38 mouse cellular contexts compared by ENCODE assay signal in genomic region chr4:155790021-155790489, GRCm38 (mm10). TPM values are rescaled to one million over a fixed set of nuclear protein-coding genes. Genes with fewer than 3 reads are reported as not detected.
DNase-seq lines count a peak whose midpoint lies in the region; ATAC-seq lines count a peak whose summit lies in the region.
"Had no signal": no experiment of that assay in that cellular context is flagged by ENCODE, and none has a peak within 500 bp of the region (broad histone marks: within the 10 kb centered on the region; RNA-seq: fewer than 3 reads in every experiment).

Gene Ankrd65 (plus strand): TSS chr4:155790439.

- 89% methylated on average over 3 of the region's 3 CpGs for WGBS in kidney, embryonic 16.5 days
- WGBS in stomach, embryonic 16.5 days: 87% methylated on average over 3 of the region's 3 CpGs

- peak within 1 kb of the TSS; percentile 38 for H3K4me2 ChIP-seq in kidney, embryonic 16.5 days (replicated peaks; ENCODE audit: low read depth, low read length)
- no peak within 1 kb of the TSS for H3K4me2 ChIP-seq in stomach, embryonic 16.5 days (ENCODE audit: low read depth, low read length)
- H3K4me2 ChIP-seq: forebrain, embryonic 12.5 days; heart, embryonic 13.5 days; limb, embryonic 12.5 days had no signal

- H3K36me3 ChIP-seq in kidney, embryonic 16.5 days (ENCODE audit: insufficient read depth, low read length): no peaks in the 10 kb centered on the region
- no peaks in the 10 kb centered on the region for H3K36me3 ChIP-seq in stomach, embryonic 16.5 days (ENCODE audit: control insufficient read depth, insufficient read depth, low read length)
- H3K36me3 ChIP-seq: forebrain, embryonic 12.5 days; heart, embryonic 13.5 days; limb, embryonic 12.5 days; liver, embryonic 15.5 days had no signal

- peak within 1 kb of the TSS; percentile 65 for H3K27ac ChIP-seq in kidney, embryonic 16.5 days (ENCODE audit: low read length)
- peak within 1 kb of the TSS; percentile 74 for H3K27ac ChIP-seq in stomach, embryonic 16.5 days (ENCODE audit: low read length)
- H3K27ac ChIP-seq: forebrain, embryonic 12.5 days; heart, adult 2 months; heart, embryonic 13.5 days; layer of hippocampus, adult 2 months; left cerebral cortex, adult 2 months; limb, embryonic 12.5 days; liver, embryonic 15.5 days; macrophage had no signal

- intact Hi-C loops in heart, postnatal 14 days (cut with DNase I): no loop called here

- no peak within 1 kb of the TSS for H3K9ac ChIP-seq in kidney, embryonic 16.5 days (replicated peaks; ENCODE audit: low read length)
- peak within 1 kb of the TSS; percentile 14; the same call in 1 of the 2 replicates for H3K9ac ChIP-seq in stomach, embryonic 16.5 days (ENCODE audit: low read length)
- H3K9ac ChIP-seq: forebrain, embryonic 12.5 days; forebrain, postnatal 0 days; heart, embryonic 13.5 days; limb, embryonic 12.5 days; liver, embryonic 15.5 days had no signal

- H3K4me1 ChIP-seq in kidney, embryonic 16.5 days (ENCODE audit: insufficient read depth, low read length): peaks cover 17% of the 10 kb centered on the region
- H3K4me1 ChIP-seq in stomach, embryonic 16.5 days (ENCODE audit: control insufficient read depth, insufficient read depth, low read length): no peaks in the 10 kb centered on the region
- H3K4me1 ChIP-seq: limb, embryonic 12.5 days had no signal

- H3K9me3 ChIP-seq in kidney, embryonic 16.5 days (ENCODE audit: low read length): no peaks in the 10 kb centered on the region
- no peaks in the 10 kb centered on the region for H3K9me3 ChIP-seq in stomach, embryonic 16.5 days (replicated peaks; ENCODE audit: control insufficient read depth, low read length)
- H3K9me3 ChIP-seq: forebrain, embryonic 12.5 days; heart, embryonic 13.5 days; limb, embryonic 12.5 days; liver, embryonic 15.5 days had no signal

- no peak within 1 kb of the TSS for H3K4me3 ChIP-seq in kidney, embryonic 16.5 days (ENCODE audit: low read length)
- no peak within 1 kb of the TSS for H3K4me3 ChIP-seq in stomach, embryonic 16.5 days (replicated peaks; ENCODE audit: low read length)
- H3K4me3 ChIP-seq: forebrain, embryonic 12.5 days; heart, adult 2 months; heart, embryonic 13.5 days; layer of hippocampus, adult 2 months; left cerebral cortex, adult 2 months; limb, embryonic 12.5 days; liver, embryonic 15.5 days had no signal

- DNase-seq in heart, adult 11 months: peak; percentile 81
- no peak for DNase-seq in heart, postnatal 14 days
- DNase-seq in kidney, postnatal 14 days: no peak
- DNase-seq in adipocyte (ENCODE audit: low spot score): peak; percentile 96
- no peak for DNase-seq in gastrocnemius, postnatal 25 days
- DNase-seq: adrenal gland, postnatal 14 days; cerebellum, adult 11-12 months; cerebellum, adult 9-11 months; embryo, embryonic 11 days; forebrain, postnatal 0 days; gastrocnemius, postnatal 14 days; heart, adult 2 months; heart, postnatal 10 days; midbrain, embryonic 14.5 days; retina, postnatal 1 day; right cerebral cortex, postnatal 14 days; thymus, adult 2 months; thymus, postnatal 4 days had no signal

- H3K27me3 ChIP-seq in kidney, embryonic 16.5 days (ENCODE audit: insufficient read depth, low read length): no peaks in the 10 kb centered on the region
- H3K27me3 ChIP-seq in stomach, embryonic 16.5 days (ENCODE audit: control insufficient read depth, insufficient read depth, low read length): no peaks in the 10 kb centered on the region
- H3K27me3 ChIP-seq: Patski had no signal

- ATAC-seq in kidney, embryonic 16.5 days (ENCODE audit: low FRiP score, low TSS enrichment): no peak
- ATAC-seq in stomach, embryonic 16.5 days (ENCODE audit: insufficient read depth, low FRiP score): no peak
- ATAC-seq: forebrain, postnatal 0 days; hindbrain, embryonic 16.5 days; Patski had no signal

RNA-seq across cellular contexts. Expression of gene Ankrd65, which starts in this region (rescaled TPM):
- not detected for total RNA-seq in heart, postnatal 14 days (2021)
- 0.32 and 0.41 TPM in 2 replicates for polyA plus RNA-seq in kidney, embryonic 16.5 days (2015; fragmentation: Nextera tagmentation; extraction: Ambion mirVana)
- polyA plus RNA-seq in stomach, embryonic 16.5 days (2015; fragmentation: Nextera tagmentation; extraction: Ambion mirVana): 0.31 and 0.35 TPM in 2 replicates
- not detected for total RNA-seq in gastrocnemius, postnatal 25 days (2021)
- total RNA-seq: adrenal gland, postnatal 14 days; forebrain, postnatal 0 days; gastrocnemius, postnatal 14 days; heart, adult 2 months; heart, postnatal 10 days; left cerebral cortex, postnatal 25 days; liver, adult 2 months; megakaryocyte-erythroid progenitor cell, adult 5-6 weeks; monocyte, adult 5-6 weeks had no signal
- polyA plus RNA-seq: embryonic facial prominence, embryonic 14.5 days; forebrain, embryonic 12.5 days; forebrain, postnatal 0 days; heart, embryonic 13.5 days; hindbrain, embryonic 11.5 days; hindbrain, embryonic 16.5 days; intestine, embryonic 14.5 days; liver, adult 2 months; macrophage; midbrain, embryonic 14.5 days; neural tube, embryonic 14.5 days; Patski; small intestine, adult 2 months had no signal

Comparison
In these comparisons a context has a peak if more than half of its experiments do, and no peak if none do; other contexts are left out.
1. DNase-seq: peak in heart, adult 11 months (single experiment) and adipocyte (single experiment); none in heart, postnatal 14 days (0 of 2), kidney, postnatal 14 days (single experiment) and gastrocnemius, postnatal 25 days (single experiment).